Mouse (Mus musculus) layer of hippocampus, adult 2 months (tissue): ENCODE data around the gene Kirrel3. TPM values are rescaled to one million over a fixed set of nuclear protein-coding genes. Genes with fewer than 3 reads are reported as not detected.
A peak's percentile ranks its signal among the peaks of the same experiment; 100 is the strongest.

Experiments used
- DNase-seq, 2 experiments: peaks; one replicate each; pipeline ENCODE4 v3.0.0; 2022; ENCODE audit warnings: low spot score in 2 of 2
- H3K27ac ChIP-seq: fragments of 200-600 bp; 2 replicates; pipeline ENCODE4 v1.8.1; 2022
- H3K4me3 ChIP-seq: fragments of 200-600 bp; 2 replicates; pipeline ENCODE4 v1.8.1; 2022; ENCODE audit warnings: mild to moderate bottlenecking
- CTCF ChIP-seq: fragments of 200-600 bp; conservative IDR thresholded peaks from 2 replicates; pipeline ENCODE4 v1.8.1; 2022; ENCODE audit warnings: antibody characterized with exemption, mild to moderate bottlenecking, moderate library complexity
- total RNA-seq, 2 experiments: library from RNA; stranded (reverse); gene quantifications; 2 replicates each; pipeline ENCODE4 v1.2.3; 2021

Kirrel3 gene
- total RNA-seq, 2 experiments from 2014 or later, result 55.6 to 57.5 TPM

- TF ChIP-seq CTCF, result no peak
- no peak for DNase-seq
- Histone ChIP-seq H3K27ac (peak overlapping the region; percentile 85), H3K4me3 (no peak overlapping the region)
These were observed 512.5 kb downstream of the Kirrel3 start for GRCm38 (mm10) chr9:34997880-34998865.

GRCm38 (mm10) chr9:35004113-35004512 is 518.4 kb downstream of the Kirrel3 start:
- Histone ChIP-seq H3K27ac (no peak overlapping the region), H3K4me3 (no peak overlapping the region)
- TF ChIP-seq CTCF, result no peak
- DNase-seq, result no peak

- DNase-seq, result no peak
- no peak overlapping the region for H3K27ac ChIP-seq
- TF ChIP-seq CTCF, result no peak
- no peak overlapping the region for H3K4me3 ChIP-seq
These were observed 522.1 kb downstream of the Kirrel3 start for GRCm38 (mm10) chr9:35007697-35008341.

- DNase-seq, result no peak
- Histone ChIP-seq H3K27ac (peak overlapping the region; percentile 86), H3K4me3 (no peak overlapping the region)
- TF ChIP-seq CTCF, result peak; percentile 69
These were observed 531.1 kb downstream of the Kirrel3 start for GRCm38 (mm10) chr9:35016762-35017161.

GRCm38 (mm10) chr9:35017563-35017962 is 531.9 kb downstream of the Kirrel3 start:
- no peak for TF ChIP-seq CTCF
- peak overlapping the region; percentile 4; the same call in 1 of the 2 replicates for H3K4me3 ChIP-seq
- DNase-seq, result peak; percentile 66 to 73
- H3K27ac ChIP-seq, result peak overlapping the region; percentile 86

GRCm38 (mm10) chr9:35018056-35018455 is 532.4 kb downstream of the Kirrel3 start:
- Histone ChIP-seq H3K27ac (peak overlapping the region; percentile 49; the same call in 1 of the 2 replicates), H3K4me3 (no peak overlapping the region)
- no peak for DNase-seq
- no peak for TF ChIP-seq CTCF

- H3K27ac ChIP-seq, result no peak overlapping the region
These were observed 533.7 kb downstream of the Kirrel3 start for GRCm38 (mm10) chr9:35019372-35019771.

GRCm38 (mm10) chr9:35020015-35020653 is 534.4 kb downstream of the Kirrel3 start:
- Histone ChIP-seq H3K4me3 (no peak overlapping the region), H3K27ac (no peak overlapping the region)
- no peak for DNase-seq
- no peak for TF ChIP-seq CTCF

More at GRCm38 (mm10) chr9:35019372-35019771, 533.7 kb downstream of the Kirrel3 start:
- TF ChIP-seq CTCF, result peak; percentile 94
- DNase-seq, result peak; percentile 85 to 86
- H3K4me3 ChIP-seq, result no peak overlapping the region

GRCm38 (mm10) chr9:35021744-35022143 is 536.0 kb downstream of the Kirrel3 start:
- Histone ChIP-seq H3K27ac (no peak overlapping the region), H3K4me3 (no peak overlapping the region)
- TF ChIP-seq CTCF, result no peak
- no peak for DNase-seq

- DNase-seq, result no peak
- H3K27ac ChIP-seq, result no peak overlapping the region
- no peak overlapping the region for H3K4me3 ChIP-seq
- TF ChIP-seq CTCF, result no peak
These were observed 539.1 kb downstream of the Kirrel3 start for GRCm38 (mm10) chr9:35024591-35025496.

- DNase-seq, result no peak
- no peak for TF ChIP-seq CTCF
- H3K27ac ChIP-seq, result no peak overlapping the region
- H3K4me3 ChIP-seq, result no peak overlapping the region
These were observed 540.6 kb downstream of the Kirrel3 start for GRCm38 (mm10) chr9:35026311-35026710.

- Histone ChIP-seq H3K27ac (no peak overlapping the region), H3K4me3 (no peak overlapping the region)
- TF ChIP-seq CTCF, result no peak
- DNase-seq, result no peak
These were observed 541.2 kb downstream of the Kirrel3 start for GRCm38 (mm10) chr9:35026897-35027311.
